Mouse (Mus musculus): ENCODE measurements at regions not wholly inside any gene's neighbourhood (a gene's known extent, or its start where the extent isn't known, plus 50 kb on each side); places are given as distances from the start of the nearest gene placed in this dataset.

GRCm38 (mm10) chr8:15634769-15635366 lies 589.0 kb upstream of the BB014433 start:
- TF ChIP-seq CTCF (conservative IDR thresholded peaks at IDR 0.05; ENCODE audit: low read length): no peak
- TF ChIP-seq NANOG (IDR thresholded peaks at IDR 0.05; ENCODE audit: borderline replicate concordance, low read length): no peak
